Mouse (Mus musculus) liver, adult 2 months (tissue): ENCODE data around the gene Higd1c. TPM values are rescaled to one million over a fixed set of nuclear protein-coding genes. Genes with fewer than 3 reads are reported as not detected.
A peak's percentile ranks its signal among the peaks of the same experiment; 100 is the strongest.
"Not testable (repeated sequence)": the region's sequence is repeated elsewhere in the genome, so short reads cannot be mapped to it uniquely, and the experiment has no call there.

Source experiments
- DNase-seq: peaks from one replicate; pipeline ENCODE4 v3.0.0-alpha.2; 2011; ENCODE audit warnings: low read depth, low spot score; ENCODE audit errors: extremely low read depth
- H3K27ac ChIP-seq: fragments of 200-500 bp; replicated peaks from 2 replicates; pipeline ENCODE4 v1.5.1; 2012; ENCODE audit warnings: low read depth, mild to moderate bottlenecking, control low read depth, inconsistent platforms, low read length; ENCODE audit not compliant: insufficient read depth
- H3K27me3 ChIP-seq: fragments of 200-500 bp; 2 replicates; pipeline ENCODE4 v1.6.1; 2012; ENCODE audit warnings: mild to moderate bottlenecking, moderate library complexity, low read length, inconsistent platforms; ENCODE audit not compliant: control insufficient read depth, insufficient read depth
- H3K36me3 ChIP-seq: fragments of 200-500 bp; 2 replicates; pipeline ENCODE4 v1.6.1; 2012; ENCODE audit warnings: low read length, inconsistent platforms; ENCODE audit not compliant: control insufficient read depth, insufficient read depth
- H3K4me1 ChIP-seq: fragments of 200-500 bp; 2 replicates; pipeline ENCODE4 v1.6.1; 2011; ENCODE audit warnings: low read length; ENCODE audit not compliant: control insufficient read depth, insufficient read depth
- H3K4me3 ChIP-seq: fragments of 200-500 bp; 2 replicates; pipeline ENCODE4 v1.5.1; 2011; ENCODE audit warnings: low read depth, mild to moderate bottlenecking, control low read depth, low read length, moderate library complexity; ENCODE audit not compliant: insufficient read depth
- H3K79me2 ChIP-seq: fragments of 200-500 bp; 2 replicates; pipeline ENCODE4 v1.6.1; 2012; ENCODE audit warnings: inconsistent platforms, mild to moderate bottlenecking, low read length, moderate library complexity; ENCODE audit not compliant: control insufficient read depth, insufficient read depth
- H3K9ac ChIP-seq: fragments of 200-500 bp; 2 replicates; pipeline ENCODE4 v1.6.1; 2012; ENCODE audit warnings: low read depth, mild to moderate bottlenecking, control low read depth, inconsistent platforms, low read length
- CTCF ChIP-seq: fragments of 200-500 bp; IDR thresholded peaks from 2 replicates; pipeline ENCODE4 v1.5.1; 2011; ENCODE audit warnings: low read depth, low read length, control low read depth
- POLR2A ChIP-seq: fragments of 200-500 bp; IDR thresholded peaks from 2 replicates; pipeline ENCODE4 v1.6.1; 2011; ENCODE audit warnings: low read length, control low read depth; ENCODE audit not compliant: insufficient read depth; ENCODE audit errors: extremely low read depth
- WGBS: fragments of 180-500 bp; shearing (Covaris S2); methylation state at CpG from one replicate; pipeline ENCODE4 v1.1.7; 2018; 5-methylcytosine and 5-hydroxymethylcytosine counted together
- polyA plus RNA-seq: library from polyadenylated mRNA; depleted of rRNA; stranded (reverse); fragments of >200 nt; gene quantifications from 2 replicates; pipeline ENCODE4 v1.2.3, GENCODE M21; 2012
- total RNA-seq: library from RNA; depleted of rRNA; stranded (reverse); fragments of >200 nt; gene quantifications from 2 replicates; pipeline ENCODE4 v1.2.3, GENCODE M21; 2014

Higd1c gene
- total and polyA plus RNA-seq, 2 experiments, result not detected

GRCm38 (mm10) chr15:100415684-100416083, 51.3 kb downstream of the Higd1c start:
- H3K36me3 ChIP-seq, result no peaks in the 10 kb centered on the region
- H3K9ac ChIP-seq, result no peak overlapping the region
- H3K79me2 ChIP-seq, result peaks cover 42% of the 10 kb centered on the region
- no peaks in the 10 kb centered on the region for H3K27me3 ChIP-seq
- WGBS, result 56% methylated on average over 8 of the region's 8 CpGs
- no peak overlapping the region for H3K4me3 ChIP-seq
- TF ChIP-seq CTCF, result no peak
- no peak for TF ChIP-seq POLR2A
- H3K4me1 ChIP-seq, result peaks cover 24% of the 10 kb centered on the region
- DNase-seq, result peak; percentile 52
- no peak overlapping the region for H3K27ac ChIP-seq

- Histone ChIP-seq H3K27ac (no peak overlapping the region), H3K36me3 (no peaks in the 10 kb centered on the region), H3K4me1 (peaks cover 26% of the 10 kb centered on the region), H3K9ac (no peak overlapping the region), H3K27me3 (no peaks in the 10 kb centered on the region), H3K4me3 (no peak overlapping the region), H3K79me2 (peaks cover 40% of the 10 kb centered on the region)
- DNase-seq, result no peak
- no peak for TF ChIP-seq CTCF
- TF ChIP-seq POLR2A, result no peak
- WGBS, result 89% methylated on average over 9 of the region's 9 CpGs
Measured at GRCm38 (mm10) chr15:100417854-100418450, 53.6 kb downstream of the Higd1c start.

GRCm38 (mm10) chr15:100419311-100419710, 55.0 kb downstream of the Higd1c start:
- WGBS, result 38% methylated on average over 8 of the region's 8 CpGs
- Histone ChIP-seq H3K4me3 (no peak overlapping the region), H3K9ac (no peak overlapping the region), H3K4me1 (peaks cover 26% of the 10 kb centered on the region), H3K27me3 (no peaks in the 10 kb centered on the region), H3K36me3 (no peaks in the 10 kb centered on the region), H3K79me2 (peaks cover 37% of the 10 kb centered on the region), H3K27ac (no peak overlapping the region)
- TF ChIP-seq CTCF (no peak), POLR2A (no peak)
- DNase-seq, result no peak

GRCm38 (mm10) chr15:100419901-100420745, 55.8 kb downstream of the Higd1c start:
- peaks cover 25% of the 10 kb centered on the region for H3K4me1 ChIP-seq
- DNase-seq, result no peak
- H3K4me3 ChIP-seq, result no peak overlapping the region
- H3K9ac ChIP-seq, result no peak overlapping the region
- 66% methylated on average over 9 of the region's 9 CpGs for WGBS
- no peaks in the 10 kb centered on the region for H3K27me3 ChIP-seq
- no peak for TF ChIP-seq POLR2A
- no peak for TF ChIP-seq CTCF
- no peaks in the 10 kb centered on the region for H3K36me3 ChIP-seq
- no peak overlapping the region for H3K27ac ChIP-seq
- peaks cover 34% of the 10 kb centered on the region for H3K79me2 ChIP-seq

- TF ChIP-seq POLR2A (no peak), CTCF (no peak)
- H3K4me1 ChIP-seq, result peaks cover 23% of the 10 kb centered on the region
- H3K27me3 ChIP-seq, result no peaks in the 10 kb centered on the region
- peaks cover 30% of the 10 kb centered on the region for H3K79me2 ChIP-seq
- H3K27ac ChIP-seq, result peak overlapping the region; percentile 28; the same call in 1 of the 2 replicates
- no peaks in the 10 kb centered on the region for H3K36me3 ChIP-seq
- H3K9ac ChIP-seq, result peak overlapping the region; percentile 7; the same call in 1 of the 2 replicates
- 14% methylated on average over 8 of the region's 8 CpGs for WGBS
- 0 out of 2 replicates have a peak overlapping the region, but pooled peaks have one; percentile 15 for H3K4me3 ChIP-seq
- no peak for DNase-seq
Measured at GRCm38 (mm10) chr15:100421059-100421757, 56.9 kb downstream of the Higd1c start.

GRCm38 (mm10) chr15:100421758-100422197, 57.4 kb downstream of the Higd1c start, which contains the start of gene Gm5475:
Gene Gm5475, plus strand, starts transcription at chr15:100422147.
- H3K27me3 ChIP-seq, H3K36me3 ChIP-seq: not testable (repeated sequence)
- 6% methylated on average over 3 of the region's 3 CpGs for WGBS
- DNase-seq, result peak; percentile 67
- peak within 1 kb of the TSS; percentile 90 for H3K9ac ChIP-seq
- peak within 1 kb of the TSS; percentile 74 for H3K4me3 ChIP-seq
- H3K4me1 ChIP-seq, result peaks cover 20% of the 10 kb centered on the region
- peak within 1 kb of the TSS; percentile 60 for H3K27ac ChIP-seq
- H3K79me2 ChIP-seq, result peaks cover 25% of the 10 kb centered on the region
